Mouse (Mus musculus) adrenal gland, postnatal 4 days (tissue): Measurements from ENCODE around the gene Defa33. TPM values are rescaled to one million over a fixed set of nuclear protein-coding genes. Genes with fewer than 3 reads are reported as not detected.
"Not testable (repeated sequence)": the region's sequence is repeated elsewhere in the genome, so short reads cannot be mapped to it uniquely, and the experiment has no call there.

Experiments used
- DNase-seq, 2 experiments: peaks; one replicate each; pipeline ENCODE4 v3.0.0; 2021 to 2022; ENCODE audit warnings: low spot score in 2 of 2, mixed read lengths in 2 of 2
- long read RNA-seq, 2 experiments: library from polyadenylated mRNA; stranded (forward); transcript quantifications; one replicate each; pipeline ENCODE4 v2.0.0; 2021
- total RNA-seq, 2 experiments: library from RNA; stranded (reverse); gene quantifications; 2 replicates each; pipeline ENCODE4 v1.2.3; 2021

The Defa33 gene
- not detected for total RNA-seq
- long read RNA-seq, experiment 1: 0 reads
- long read RNA-seq, experiment 2: 0 reads

DNA sequence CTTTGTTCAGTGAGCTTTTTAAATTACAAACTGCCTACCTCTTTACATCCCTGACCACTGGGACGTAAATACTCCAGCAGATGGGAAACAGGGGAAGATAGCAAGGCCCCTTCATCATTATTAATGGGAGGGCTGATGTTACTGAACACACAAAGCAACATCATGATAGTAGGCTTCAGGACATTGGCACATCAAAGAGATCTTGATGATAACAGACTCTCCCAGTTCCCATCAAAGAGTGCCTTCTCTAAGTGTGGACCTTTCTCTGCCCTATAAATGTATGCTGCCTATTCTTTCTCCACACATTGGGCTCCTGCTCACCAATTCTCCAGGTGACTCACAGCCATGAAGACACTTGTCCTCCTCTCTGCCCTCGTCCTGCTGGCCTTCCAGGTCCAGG lies at the start of gene Defa33:
Gene Defa33 (plus strand): TSS at position 301 of the 400 bp plus-strand sequence.
- not testable (repeated sequence) for DNase-seq

DNA sequence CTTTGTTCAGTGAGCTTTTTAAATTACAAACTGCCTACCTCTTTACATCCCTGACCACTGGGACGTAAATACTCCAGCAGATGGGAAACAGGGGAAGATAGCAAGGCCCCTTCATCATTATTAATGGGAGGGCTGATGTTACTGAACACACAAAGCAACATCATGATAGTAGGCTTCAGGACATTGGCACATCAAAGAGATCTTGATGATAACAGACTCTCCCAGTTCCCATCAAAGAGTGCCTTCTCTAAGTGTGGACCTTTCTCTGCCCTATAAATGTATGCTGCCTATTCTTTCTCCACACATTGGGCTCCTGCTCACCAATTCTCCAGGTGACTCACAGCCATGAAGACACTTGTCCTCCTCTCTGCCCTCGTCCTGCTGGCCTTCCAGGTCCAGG lies 13.4 kb upstream of the Defa33 start, which contains the start of gene Defa2:
Gene Defa2 (plus strand): TSS at position 301 of the 400 bp plus-strand sequence.
- not testable (repeated sequence) for DNase-seq

DNA sequence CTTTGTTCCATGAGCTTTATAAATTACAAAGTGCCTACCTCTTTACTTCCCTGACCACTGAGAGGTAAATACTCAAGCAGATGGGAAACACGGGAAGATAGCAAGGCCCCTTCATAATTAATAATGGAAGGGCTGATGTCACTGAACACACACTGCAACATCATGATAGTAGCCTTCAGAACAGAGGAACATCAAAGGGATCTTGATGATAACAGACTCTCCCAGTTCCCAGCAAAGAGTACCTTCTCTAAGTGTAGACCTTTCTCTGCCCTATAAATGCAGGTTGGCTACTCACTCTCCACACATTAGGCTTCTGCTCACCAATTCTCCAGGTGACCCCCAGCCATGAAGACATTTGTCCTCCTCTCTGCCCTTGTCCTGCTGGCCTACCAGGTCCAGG lies 35.5 kb downstream of the Defa33 start, which contains the start of gene Defa36:
Gene Defa36 (plus strand): TSS at position 301 of the 400 bp plus-strand sequence.
- not testable (repeated sequence) for DNase-seq

Other genes starting within 250 kb of the Defa33 start
- gene Defa22, start 229.5 kb upstream of the Defa33 start, total RNA-seq: not detected
- not detected for gene Defa31, start 200.2 kb upstream of the Defa33 start, total RNA-seq
- not detected for gene Gm15293, start 190.2 kb upstream of the Defa33 start, total RNA-seq
- gene Gm15292, start 142.1 kb upstream of the Defa33 start, total RNA-seq: not detected
- gene Defa27, start 76.3 kb upstream of the Defa33 start, total RNA-seq: not detected
- not detected for gene Defa29, start 64.8 kb upstream of the Defa33 start, total RNA-seq
- gene Defa2, start 13.3 kb upstream of the Defa33 start, total RNA-seq: not detected
- gene Defa36, start 35.6 kb downstream of the Defa33 start, total RNA-seq: not detected
- gene Gm7849, start 64.7 kb downstream of the Defa33 start, total RNA-seq: not detected
- gene Defa20, start 117.4 kb downstream of the Defa33 start, total RNA-seq: not detected
- not detected for gene Defa32, start 137.2 kb downstream of the Defa33 start, total RNA-seq
- gene Defa37, start 173.6 kb downstream of the Defa33 start, total RNA-seq: not detected
- not detected for gene Defa28, start 191.2 kb downstream of the Defa33 start, total RNA-seq
- gene Gm7861, start 202.7 kb downstream of the Defa33 start, total RNA-seq: not detected
- not detected for gene Defa26, start 226.4 kb downstream of the Defa33 start, total RNA-seq